Mouse (Mus musculus) liver, embryonic 11.5 days (tissue): ENCODE measurements around the gene Mgat1. TPM values are rescaled to one million over a fixed set of nuclear protein-coding genes. Genes with fewer than 3 reads are reported as not detected.

ENCODE experiments used
- ATAC-seq: fragments of 200-750 bp; cut with Nextera tagmentation; replicated peaks from 2 replicates; pipeline ENCODE4 v1.8.0; 2017; ENCODE audit warnings: moderate number of reproducible peaks, mild to moderate bottlenecking, moderate TSS enrichment, moderate library complexity; ENCODE audit not compliant: low FRiP score
- DNase-seq: peaks from one replicate; pipeline ENCODE4 v3.0.0-alpha.2; 2017; ENCODE audit warnings: low spot score
- H3K27ac ChIP-seq: fragments of 300-500 bp; sonication (generic); 2 replicates; pipeline ENCODE4 v1.5.1; 2014; ENCODE audit warnings: mild to moderate bottlenecking, low read depth, low read length, control low read depth
- H3K27me3 ChIP-seq: fragments of 300-500 bp; sonication (generic); replicated peaks from 2 replicates; pipeline ENCODE4 v1.6.1; 2014; ENCODE audit warnings: low read length, mixed read lengths; ENCODE audit not compliant: control insufficient read depth, insufficient read depth
- H3K36me3 ChIP-seq: fragments of 300-500 bp; sonication (generic); 2 replicates; pipeline ENCODE4 v1.6.1; 2014; ENCODE audit warnings: mild to moderate bottlenecking, low read length, moderate library complexity, mixed read lengths; ENCODE audit not compliant: control insufficient read depth, insufficient read depth
- H3K4me1 ChIP-seq: fragments of 300-500 bp; sonication (generic); replicated peaks from 2 replicates; pipeline ENCODE4 v1.6.1; 2014; ENCODE audit warnings: low read length, mixed read lengths; ENCODE audit not compliant: control insufficient read depth, insufficient read depth
- H3K4me2 ChIP-seq: fragments of 300-500 bp; sonication (generic); 2 replicates; pipeline ENCODE4 v1.6.1; 2014; ENCODE audit warnings: mild to moderate bottlenecking, control low read depth, moderate library complexity
- H3K4me3 ChIP-seq: fragments of 300-500 bp; sonication (generic); 2 replicates; pipeline ENCODE4 v1.5.1; 2014; ENCODE audit warnings: low read depth, low read length, control low read depth
- H3K9ac ChIP-seq: fragments of 300-500 bp; sonication (generic); 2 replicates; pipeline ENCODE4 v1.6.1; 2014; ENCODE audit warnings: low read depth, low read length, control low read depth
- H3K9me3 ChIP-seq: fragments of 300-500 bp; sonication (generic); 2 replicates; pipeline ENCODE4 v1.6.1; 2016; ENCODE audit warnings: low read length, inconsistent platforms, mixed read lengths; ENCODE audit not compliant: control insufficient read depth
- WGBS: fragments of 180-500 bp; shearing (Covaris S2); extraction: QIAGEN DNeasy Blood & Tissue Kit; methylation state at CpG from one replicate; pipeline ENCODE4 v1.1.7; 2014; 5-methylcytosine and 5-hydroxymethylcytosine counted together
- polyA plus RNA-seq: library from polyadenylated mRNA; unstranded; fragments of >200 nt; fragmentation: Nextera tagmentation; extraction: Ambion mirVana; gene quantifications from 2 replicates; pipeline ENCODE4 v1.2.1, GENCODE M21; 2014

Gene Mgat1
- polyA plus RNA-seq, 1 experiment from 2014 or later, result 41.7 TPM

- ATAC-seq, result no peak
- H3K36me3 ChIP-seq, result no peaks in the 10 kb centered on the region
- no peak overlapping the region for H3K9ac ChIP-seq
- H3K4me2 ChIP-seq, result peak overlapping the region; percentile 86
- no peak for DNase-seq
- H3K27ac ChIP-seq, result 0 out of 2 replicates have a peak overlapping the region, but pooled peaks have one; percentile 35
- H3K27me3 ChIP-seq, result no peaks in the 10 kb centered on the region
- H3K9me3 ChIP-seq, result no peaks in the 10 kb centered on the region
- H3K4me3 ChIP-seq, result peak overlapping the region; percentile 59
- peaks cover 58% of the 10 kb centered on the region for H3K4me1 ChIP-seq
- 16% methylated on average over 12 of the region's 12 CpGs for WGBS
Observed at GRCm38 (mm10) chr11:49245634-49246415, 1.8 kb downstream of the Mgat1 start.

DNA sequence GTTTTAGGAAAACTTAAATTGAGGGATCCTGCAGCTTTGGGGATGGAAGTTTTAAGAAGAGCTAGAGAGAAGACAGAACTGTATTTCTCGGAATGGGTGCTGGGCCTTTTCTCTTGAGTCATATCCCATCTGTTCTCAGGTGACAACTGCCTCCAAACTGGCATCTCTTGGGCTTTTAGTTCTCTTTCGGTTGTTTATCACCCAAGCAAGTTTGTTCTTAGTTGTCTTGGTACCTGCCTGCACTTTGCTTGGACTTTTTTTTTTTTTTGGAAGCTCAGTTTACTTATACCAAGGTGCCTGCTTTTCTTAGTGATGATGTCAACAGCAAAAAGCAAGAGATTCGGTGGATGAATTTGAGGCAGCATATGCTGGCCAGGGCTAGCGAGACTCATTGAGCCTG is 2.5 kb downstream of the Mgat1 start:
- H3K27ac ChIP-seq, result no peak overlapping the region
- ATAC-seq (no peak), DNase-seq (no peak)
- H3K9ac ChIP-seq, result no peak overlapping the region
- H3K4me1 ChIP-seq, result peaks cover 63% of the 10 kb centered on the region
- peak overlapping the region; percentile 86 for H3K4me2 ChIP-seq
- H3K9me3 ChIP-seq, result no peaks in the 10 kb centered on the region
- H3K36me3 ChIP-seq, result no peaks in the 10 kb centered on the region
- H3K4me3 ChIP-seq, result peak overlapping the region; percentile 59; the same call in 1 of the 2 replicates
- 83% methylated on average over 4 of the region's 4 CpGs for WGBS
- no peaks in the 10 kb centered on the region for H3K27me3 ChIP-seq

DNA sequence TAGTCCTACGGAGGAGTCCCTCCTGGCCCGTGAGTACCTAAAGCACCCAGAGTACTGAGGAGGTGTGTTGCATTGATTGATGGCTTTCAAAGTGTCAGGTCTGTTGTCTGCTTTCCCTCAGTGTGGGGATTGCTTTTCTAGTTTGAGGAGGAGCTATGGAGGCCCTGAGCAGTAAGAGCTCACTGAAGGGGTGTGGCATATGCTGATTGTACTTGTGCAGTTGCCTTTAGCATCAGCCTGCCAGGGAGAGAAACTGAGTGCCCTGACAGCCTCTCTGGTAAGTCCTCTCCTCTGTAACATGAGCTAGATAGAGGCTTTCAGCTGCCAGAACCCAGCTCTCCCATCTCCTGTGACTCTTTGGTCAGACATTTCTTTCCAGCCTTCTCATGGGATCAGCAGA is 3.3 kb downstream of the Mgat1 start:
- H3K4me2 ChIP-seq, result peak overlapping the region; percentile 86; the same call in 1 of the 2 replicates
- no peaks in the 10 kb centered on the region for H3K9me3 ChIP-seq
- H3K36me3 ChIP-seq, result no peaks in the 10 kb centered on the region
- 48% methylated on average over 2 of the region's 2 CpGs for WGBS
- no peak overlapping the region for H3K27ac ChIP-seq
- no peaks in the 10 kb centered on the region for H3K27me3 ChIP-seq
- H3K4me3 ChIP-seq, result no peak overlapping the region
- H3K9ac ChIP-seq, result no peak overlapping the region
- DNase-seq, result no peak
- peaks cover 70% of the 10 kb centered on the region for H3K4me1 ChIP-seq
- ATAC-seq, result no peak

- H3K4me1 ChIP-seq, result peaks cover 65% of the 10 kb centered on the region
- no peaks in the 10 kb centered on the region for H3K27me3 ChIP-seq
- no peaks in the 10 kb centered on the region for H3K9me3 ChIP-seq
- no peak overlapping the region for H3K4me3 ChIP-seq
- H3K36me3 ChIP-seq, result 0 out of 2 replicates have a peak, but pooled peaks cover 4% of the 10 kb centered on the region
- H3K4me2 ChIP-seq, result no peak overlapping the region
- 67% methylated on average over 6 of the region's 6 CpGs for WGBS
- ATAC-seq, result no peak
- no peak overlapping the region for H3K9ac ChIP-seq
- DNase-seq, result no peak
- no peak overlapping the region for H3K27ac ChIP-seq
Observed at GRCm38 (mm10) chr11:49248226-49248973, 4.4 kb downstream of the Mgat1 start.

- DNase-seq, result no peak
Observed at GRCm38 (mm10) chr11:49248974-49249700, 5.1 kb downstream of the Mgat1 start.

DNA sequence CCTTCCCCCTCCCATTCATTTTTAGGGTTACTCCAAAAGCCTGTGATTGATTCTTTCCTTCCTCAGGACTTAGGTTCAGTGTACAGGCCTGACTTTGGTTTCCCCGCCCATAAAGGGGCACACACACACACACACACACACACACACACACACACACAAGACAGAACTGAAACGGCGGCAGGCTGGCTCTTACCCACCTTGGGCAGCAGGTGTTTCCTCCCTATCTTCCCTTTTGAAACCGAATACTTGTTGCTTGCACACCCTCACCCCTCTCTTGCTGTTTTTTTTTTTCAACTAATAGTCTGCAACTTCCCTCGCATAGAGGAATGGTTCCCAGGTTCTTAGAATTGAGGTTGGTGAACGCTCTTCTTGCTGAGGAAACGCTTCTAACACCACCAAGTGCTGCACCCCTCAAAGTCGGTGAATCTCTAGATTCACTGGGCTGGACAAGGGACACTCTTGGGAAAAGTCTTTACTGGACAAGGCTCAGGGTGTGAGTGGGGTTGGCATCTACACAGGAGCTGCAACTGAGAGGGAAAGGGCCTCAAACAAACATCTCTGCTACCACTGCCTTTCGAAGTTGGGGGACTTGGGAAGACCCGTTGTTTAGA is 5.9 kb downstream of the Mgat1 start:
- ATAC-seq (peak; percentile 21), DNase-seq (no peak)

More at GRCm38 (mm10) chr11:49248974-49249700, 5.1 kb downstream of the Mgat1 start:
- no peak overlapping the region for H3K4me3 ChIP-seq
- peak overlapping the region; percentile 90 for H3K4me2 ChIP-seq
- H3K36me3 ChIP-seq, result peaks cover 9% of the 10 kb centered on the region; the same call in 1 of the 2 replicates
- peak overlapping the region; percentile 89 for H3K27ac ChIP-seq
- no peaks in the 10 kb centered on the region for H3K9me3 ChIP-seq
- H3K9ac ChIP-seq, result no peak overlapping the region
- no peak for ATAC-seq
- H3K4me1 ChIP-seq, result peaks cover 65% of the 10 kb centered on the region
- H3K27me3 ChIP-seq, result no peaks in the 10 kb centered on the region
- 69% methylated on average over 6 of the region's 6 CpGs for WGBS

DNA sequence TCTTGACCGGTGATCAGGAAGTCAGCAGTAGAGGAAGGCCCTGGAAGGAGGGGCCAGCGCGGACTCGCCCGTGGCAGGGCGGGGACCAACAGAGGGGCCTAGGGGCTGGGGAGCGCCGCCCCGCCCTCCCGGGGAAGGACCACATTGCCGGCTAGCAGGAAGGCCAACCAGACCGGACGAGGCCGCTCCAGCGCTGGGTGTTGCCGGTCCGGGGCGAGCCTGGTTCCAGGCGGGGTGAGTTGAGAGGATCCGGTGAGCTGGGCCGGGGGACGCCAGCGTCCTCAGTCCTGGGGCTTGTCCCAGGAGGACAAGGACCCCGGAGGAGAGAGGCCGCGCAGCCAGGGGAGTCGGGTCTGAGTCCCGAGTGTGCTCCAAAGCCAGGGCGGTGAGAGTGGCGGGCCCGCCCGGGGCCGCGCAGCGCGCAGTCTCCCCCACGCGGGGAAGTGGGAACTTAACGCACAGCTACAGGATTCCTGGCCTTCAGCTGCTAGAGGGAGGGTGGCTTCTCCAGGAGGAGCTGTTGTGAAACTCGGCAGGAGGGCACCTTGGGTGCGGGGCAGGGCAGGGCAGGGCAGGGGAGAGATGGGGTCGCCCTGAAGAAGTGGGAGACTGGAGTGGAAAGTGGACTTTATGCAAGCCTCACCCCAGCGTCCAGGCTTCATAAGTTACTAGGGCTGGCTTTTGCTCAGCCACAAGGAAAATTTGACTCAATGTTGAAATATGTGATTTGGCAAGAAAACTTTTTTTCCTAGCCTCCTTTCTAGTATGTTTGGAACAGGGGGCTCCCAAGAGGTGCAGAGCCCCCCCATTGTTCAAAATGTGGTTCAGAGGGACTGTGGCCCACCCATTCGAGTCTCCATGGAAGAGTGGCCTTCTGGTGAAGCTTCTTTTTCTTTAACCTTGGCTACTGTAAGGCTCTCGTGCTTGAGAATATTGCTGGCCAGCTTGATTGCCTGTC is 6.7 kb downstream of the Mgat1 start:
- H3K9ac ChIP-seq, result peak overlapping the region; percentile 93
- peaks cover 52% of the 10 kb centered on the region for H3K4me1 ChIP-seq
- H3K4me2 ChIP-seq, result peak overlapping the region; percentile 90
- H3K27ac ChIP-seq, result peak overlapping the region; percentile 89
- H3K9me3 ChIP-seq, result no peaks in the 10 kb centered on the region
- ATAC-seq, result peak; percentile 96
- 1% methylated on average over 45 of the region's 45 CpGs for WGBS
- peak overlapping the region; percentile 88 for H3K4me3 ChIP-seq
- no peaks in the 10 kb centered on the region for H3K27me3 ChIP-seq
- DNase-seq, result peak; percentile 89
- H3K36me3 ChIP-seq, result peaks cover 15% of the 10 kb centered on the region; the same call in 1 of the 2 replicates

More for the DNA sequence above, 5.9 kb downstream of the Mgat1 start:
- H3K9ac ChIP-seq, result peak overlapping the region; percentile 93
- H3K27me3 ChIP-seq, result no peaks in the 10 kb centered on the region
- H3K4me2 ChIP-seq, result peak overlapping the region; percentile 90
- H3K36me3 ChIP-seq, result peaks cover 13% of the 10 kb centered on the region; the same call in 1 of the 2 replicates
- WGBS, result 14% methylated on average over 10 of the region's 10 CpGs
- peak overlapping the region; percentile 89 for H3K27ac ChIP-seq
- peak overlapping the region; percentile 88 for H3K4me3 ChIP-seq
- H3K4me1 ChIP-seq, result peaks cover 60% of the 10 kb centered on the region
- no peaks in the 10 kb centered on the region for H3K9me3 ChIP-seq
